Mouse (Mus musculus): Measurements from ENCODE around the gene Ctla2b.
"Not testable (repeated sequence)": the region's sequence is repeated elsewhere in the genome, so short reads cannot be mapped to it uniquely, and the experiment has no call there.

- not testable (repeated sequence) for TF ChIP-seq CTCF, POLR2A (IDR thresholded peaks at IDR 0.05; ENCODE audit: insufficient read depth, low read depth, low read length)
Measured at GRCm38 (mm10) chr13:60935490-60935889, 38.2 kb upstream of the Ctla2b start, which contains the start of gene Gm49393.

Data from olfactory bulb, adult 2 months (tissue).